Comparison of ENCODE assay signal across 19 mouse cellular contexts in the genomic region with DNA sequence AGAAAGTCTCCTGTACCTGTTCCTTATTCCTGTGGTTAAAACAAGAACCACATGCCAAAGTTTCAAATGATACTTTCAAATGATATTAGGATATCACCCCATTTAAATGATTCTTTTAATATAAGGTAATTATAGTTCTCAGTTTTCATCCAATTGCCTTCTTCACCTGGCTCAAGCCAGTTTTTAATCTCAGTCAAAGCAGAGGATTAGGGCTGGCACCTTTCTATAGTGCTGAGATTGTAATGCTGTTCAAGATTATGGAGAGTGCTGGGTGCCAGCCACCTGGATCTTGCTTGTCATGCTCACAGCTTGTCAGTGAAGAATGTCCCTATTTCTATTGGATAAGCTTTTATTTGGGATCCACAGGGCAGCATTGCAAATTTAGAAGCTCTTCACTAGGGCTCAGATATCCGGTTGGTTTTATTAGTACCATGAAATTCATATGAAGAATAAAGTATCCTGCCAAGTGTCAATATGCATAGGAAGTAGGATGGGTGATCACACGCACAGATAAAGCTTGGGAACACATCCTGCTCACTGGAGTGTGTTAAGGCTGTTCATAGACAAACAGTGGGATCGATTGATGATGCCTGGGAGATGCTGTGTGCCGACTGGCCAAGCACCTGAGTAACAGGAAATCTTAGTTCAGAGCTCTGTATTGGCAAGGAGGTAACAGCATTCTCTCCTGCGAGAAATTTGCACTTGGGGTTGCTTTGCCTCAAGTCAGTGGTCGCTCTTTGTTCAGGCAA. TPM values are rescaled to one million over a fixed set of nuclear protein-coding genes. Genes with fewer than 3 reads are reported as not detected.
"Had no signal": no experiment of that assay in that cellular context is flagged by ENCODE, and none has a peak within 500 bp of the region (broad histone marks: within the 10 kb centered on the region; RNA-seq: fewer than 3 reads in every experiment).

No protein-coding gene starts in this region.

- H3K9ac ChIP-seq: liver, embryonic 15.5 days; lung, embryonic 14.5 days; midbrain, embryonic 12.5 days; neural tube, embryonic 13.5 days had no signal

- H3K27me3 ChIP-seq: liver, embryonic 15.5 days; midbrain, embryonic 12.5 days; neural tube, embryonic 13.5 days had no signal

- H3K4me2 ChIP-seq: liver, embryonic 15.5 days; lung, embryonic 14.5 days; midbrain, embryonic 12.5 days; neural tube, embryonic 13.5 days had no signal

- H3K27ac ChIP-seq: liver, embryonic 15.5 days; midbrain, embryonic 10.5 days; midbrain, embryonic 12.5 days; neural tube, embryonic 13.5 days had no signal

- DNase-seq: lung, adult 18-20 months; lung, embryonic 14.5 days; lung, postnatal 10 days; lung, postnatal 4 days; midbrain, embryonic 14.5 days; retina, postnatal 1 day; right cerebral cortex, adult 18-20 months; right cerebral cortex, postnatal 25 days; right cerebral cortex, postnatal 4 days; spleen, adult 18-20 months; thymus, adult 18-20 months; thymus, postnatal 14 days; thymus, postnatal 36 days had no signal

- H3K9me3 ChIP-seq: liver, embryonic 15.5 days; midbrain, embryonic 12.5 days; neural tube, embryonic 13.5 days had no signal

- H3K4me3 ChIP-seq: liver, embryonic 15.5 days; midbrain, embryonic 10.5 days; midbrain, embryonic 12.5 days; neural tube, embryonic 13.5 days had no signal

RNA-seq across cellular contexts. Expression of a gene that starts 55.8 kb away (rescaled TPM):
- total RNA-seq: megakaryocyte-erythroid progenitor cell, adult 5-6 weeks; monocyte, adult 5-6 weeks had no signal
